Mouse (Mus musculus) hindbrain, embryonic 15.5 days (tissue): ENCODE measurements around the gene Tap2. TPM values are rescaled to one million over a fixed set of nuclear protein-coding genes. Genes with fewer than 3 reads are reported as not detected.
A peak's percentile ranks its signal among the peaks of the same experiment; 100 is the strongest.

Source experiments
- ATAC-seq: fragments of 200-750 bp; cut with Nextera tagmentation; 2 replicates; pipeline ENCODE4 v1.8.0; 2017; ENCODE audit warnings: low read depth, moderate number of reproducible peaks, moderate TSS enrichment; ENCODE audit not compliant: low FRiP score
- H3K27ac ChIP-seq: fragments of 300-500 bp; sonication (generic); replicated peaks from 2 replicates; pipeline ENCODE4 v1.5.1; 2015; ENCODE audit warnings: mild to moderate bottlenecking, inconsistent platforms
- H3K27me3 ChIP-seq: fragments of 300-500 bp; sonication (generic); 2 replicates; pipeline ENCODE4 v1.6.1; 2015; ENCODE audit warnings: control low read depth, inconsistent platforms
- H3K36me3 ChIP-seq: fragments of 300-500 bp; sonication (generic); 2 replicates; pipeline ENCODE4 v1.6.1; 2015; ENCODE audit warnings: control low read depth, inconsistent platforms
- H3K4me1 ChIP-seq: fragments of 300-500 bp; sonication (generic); replicated peaks from 2 replicates; pipeline ENCODE4 v1.6.1; 2015; ENCODE audit warnings: control low read depth, inconsistent platforms
- H3K4me2 ChIP-seq: fragments of 300-500 bp; sonication (generic); 2 replicates; pipeline ENCODE4 v1.6.1; 2015; ENCODE audit warnings: moderate library complexity, mild to moderate bottlenecking, inconsistent platforms
- H3K4me3 ChIP-seq: fragments of 300-500 bp; sonication (generic); 2 replicates; pipeline ENCODE4 v1.5.1; 2015; ENCODE audit warnings: mild to moderate bottlenecking, inconsistent platforms
- H3K9ac ChIP-seq: fragments of 300-500 bp; sonication (generic); 2 replicates; pipeline ENCODE4 v1.6.1; 2015; ENCODE audit warnings: inconsistent platforms
- H3K9me3 ChIP-seq: fragments of 300-500 bp; sonication (generic); 2 replicates; pipeline ENCODE4 v1.6.1; 2016; ENCODE audit warnings: control low read depth, inconsistent platforms
- WGBS: fragments of 180-500 bp; shearing (Covaris S2); methylation state at CpG from one replicate; pipeline ENCODE4 v1.1.7; 2015; 5-methylcytosine and 5-hydroxymethylcytosine counted together
- polyA plus RNA-seq: library from polyadenylated mRNA; unstranded; fragments of >200 nt; fragmentation: Nextera tagmentation; extraction: Ambion mirVana; gene quantifications from 2 replicates; pipeline ENCODE4 v1.2.1, GENCODE M21; 2015

Tap2 gene
- polyA plus RNA-seq, 1 experiment from 2014 or later = 2.2 TPM

DNA sequence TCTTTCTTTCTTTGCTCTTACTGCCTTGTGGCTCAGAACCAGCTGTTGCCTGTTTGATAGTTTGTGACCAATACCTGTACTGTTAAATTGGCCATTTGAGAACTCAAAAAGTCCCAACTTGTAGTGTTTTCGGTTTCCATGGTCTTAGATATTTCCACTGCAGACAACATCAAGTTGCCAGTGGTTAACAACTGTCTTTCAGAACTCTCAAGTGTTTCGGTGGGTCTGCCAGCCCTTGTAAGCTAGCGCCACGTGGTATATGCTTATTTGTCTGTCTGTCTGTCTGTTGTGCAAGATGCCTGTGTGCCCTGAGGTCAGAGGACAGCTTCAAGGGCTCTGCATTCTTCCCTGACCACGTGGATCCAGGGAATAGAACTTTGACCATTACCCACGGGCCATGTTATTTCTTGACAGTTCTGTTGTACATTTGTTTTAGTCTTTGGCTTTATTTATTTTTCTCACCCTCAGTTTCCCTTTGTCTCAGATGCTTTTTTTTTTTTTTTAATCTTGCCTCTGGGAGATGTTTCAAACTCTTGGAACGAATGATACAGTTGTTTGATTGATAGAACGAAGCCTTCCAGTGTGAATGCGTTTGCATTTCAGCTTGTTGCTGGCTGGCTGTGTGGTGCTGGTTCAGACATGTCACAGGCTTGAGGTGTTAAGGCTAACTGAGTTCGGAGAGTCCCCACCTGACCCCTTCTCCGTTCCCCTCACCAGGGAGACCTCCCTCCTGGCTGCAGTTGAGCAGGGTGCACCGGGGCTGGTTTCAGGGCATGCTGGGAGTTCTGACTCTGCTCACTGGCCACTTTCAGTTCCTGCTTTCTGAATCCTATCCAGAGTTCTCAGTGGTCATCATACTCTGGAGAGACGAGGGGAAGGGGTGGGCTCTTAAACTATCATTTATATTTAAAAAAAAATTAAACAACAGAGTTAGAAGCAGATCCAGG, 23.1 kb upstream of the Tap2 start:
- Histone ChIP-seq H3K4me2 (no peak overlapping the region), H3K9ac (no peak overlapping the region), H3K4me1 (no peaks in the 10 kb centered on the region), H3K27me3 (peaks cover 5% of the 10 kb centered on the region), H3K36me3 (no peaks in the 10 kb centered on the region), H3K4me3 (no peak overlapping the region), H3K9me3 (no peaks in the 10 kb centered on the region), H3K27ac (no peak overlapping the region)
- WGBS = 74% methylated on average over 13 of the region's 13 CpGs
- ATAC-seq = no peak

DNA sequence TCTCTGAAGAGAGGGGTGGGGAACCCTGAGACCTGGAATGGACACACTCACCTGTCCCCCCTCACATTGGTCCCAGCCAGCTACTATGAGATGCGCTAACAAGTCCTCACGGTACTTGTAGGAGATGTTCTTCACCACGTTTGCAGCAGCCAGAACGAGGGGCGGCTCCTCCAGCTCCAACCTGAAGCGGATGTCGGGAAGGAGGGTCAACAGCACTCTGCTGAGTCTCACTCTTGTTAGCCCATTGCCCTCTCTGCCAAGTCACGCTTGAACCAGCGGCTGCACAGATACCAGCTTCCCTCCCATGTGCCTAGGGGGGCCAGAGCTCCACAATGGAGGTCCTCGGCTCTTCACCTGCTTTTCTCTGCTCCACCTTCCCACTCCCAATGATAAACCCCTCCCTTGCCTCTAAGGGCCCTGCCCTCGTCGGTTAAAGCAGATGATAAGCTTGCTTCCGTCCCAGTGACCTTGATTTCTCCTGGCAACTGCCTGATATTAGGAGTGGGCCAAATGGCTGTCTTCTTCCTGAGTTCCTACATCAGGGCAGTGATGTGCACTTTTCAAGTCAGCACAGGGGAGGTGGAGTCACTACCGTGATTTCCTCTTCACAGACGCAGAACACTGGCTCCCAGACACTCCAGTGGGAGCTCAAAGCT, 19.6 kb upstream of the Tap2 start:
- Histone ChIP-seq H3K4me2 (no peak overlapping the region), H3K9ac (no peak overlapping the region), H3K4me3 (no peak overlapping the region), H3K9me3 (no peaks in the 10 kb centered on the region), H3K4me1 (peaks cover 15% of the 10 kb centered on the region), H3K36me3 (no peaks in the 10 kb centered on the region), H3K27me3 (peaks cover 29% of the 10 kb centered on the region), H3K27ac (no peak overlapping the region)
- 84% methylated on average over 15 of the region's 15 CpGs for WGBS
- ATAC-seq = no peak

DNA sequence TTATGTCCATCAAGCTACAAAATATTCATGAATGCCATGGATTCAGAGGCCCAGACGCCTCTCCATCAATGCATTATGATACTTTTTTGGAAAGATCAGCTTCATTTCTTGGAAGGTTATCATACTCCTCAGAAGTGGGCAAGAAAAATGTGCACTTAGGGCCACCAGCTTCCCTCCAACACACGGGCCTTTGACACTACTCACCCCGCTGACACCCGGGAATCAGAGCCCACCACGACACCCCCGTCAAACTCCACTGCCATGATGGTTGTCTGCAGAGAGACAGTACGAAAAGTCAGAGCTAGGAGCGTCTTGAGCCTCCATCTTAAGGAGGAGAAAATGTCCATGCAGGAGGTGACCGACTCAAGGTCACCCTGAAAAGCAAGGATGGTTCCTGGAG, 17.8 kb upstream of the Tap2 start:
- Histone ChIP-seq H3K4me2 (no peak overlapping the region), H3K27me3 (peaks cover 46% of the 10 kb centered on the region), H3K36me3 (no peaks in the 10 kb centered on the region), H3K9me3 (no peaks in the 10 kb centered on the region), H3K27ac (no peak overlapping the region), H3K4me3 (no peak overlapping the region), H3K4me1 (peaks cover 15% of the 10 kb centered on the region), H3K9ac (no peak overlapping the region)
- ATAC-seq = no peak
- 91% methylated on average over 9 of the region's 9 CpGs for WGBS

DNA sequence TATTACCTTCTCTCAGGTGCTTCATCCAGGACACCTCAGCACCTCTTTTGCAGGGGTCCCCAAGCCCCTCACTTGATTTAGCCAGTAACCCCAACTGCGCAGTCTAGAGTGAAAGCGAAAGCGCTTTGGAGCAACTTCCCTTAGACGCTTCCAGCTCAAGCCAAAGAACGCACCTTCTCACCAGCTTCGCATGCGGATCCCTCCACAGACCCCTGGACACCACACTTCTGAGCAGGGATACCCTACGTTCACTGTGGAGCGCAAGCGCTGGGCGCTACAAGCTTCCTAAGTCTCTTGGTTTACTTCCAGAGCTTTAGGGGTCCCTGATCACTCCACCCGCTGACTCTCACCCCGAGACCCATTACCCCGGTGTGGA, 16.5 kb upstream of the Tap2 start:
- peaks cover 15% of the 10 kb centered on the region for H3K4me1 ChIP-seq
- H3K4me3 ChIP-seq = peak overlapping the region; percentile 46
- peak overlapping the region; percentile 77 for H3K4me2 ChIP-seq
- ATAC-seq = no peak
- no peaks in the 10 kb centered on the region for H3K36me3 ChIP-seq
- peaks cover 53% of the 10 kb centered on the region for H3K27me3 ChIP-seq
- 5% methylated on average over 14 of the region's 14 CpGs for WGBS
- no peaks in the 10 kb centered on the region for H3K9me3 ChIP-seq
- H3K27ac ChIP-seq = no peak overlapping the region
- peak overlapping the region; percentile 44 for H3K9ac ChIP-seq

DNA sequence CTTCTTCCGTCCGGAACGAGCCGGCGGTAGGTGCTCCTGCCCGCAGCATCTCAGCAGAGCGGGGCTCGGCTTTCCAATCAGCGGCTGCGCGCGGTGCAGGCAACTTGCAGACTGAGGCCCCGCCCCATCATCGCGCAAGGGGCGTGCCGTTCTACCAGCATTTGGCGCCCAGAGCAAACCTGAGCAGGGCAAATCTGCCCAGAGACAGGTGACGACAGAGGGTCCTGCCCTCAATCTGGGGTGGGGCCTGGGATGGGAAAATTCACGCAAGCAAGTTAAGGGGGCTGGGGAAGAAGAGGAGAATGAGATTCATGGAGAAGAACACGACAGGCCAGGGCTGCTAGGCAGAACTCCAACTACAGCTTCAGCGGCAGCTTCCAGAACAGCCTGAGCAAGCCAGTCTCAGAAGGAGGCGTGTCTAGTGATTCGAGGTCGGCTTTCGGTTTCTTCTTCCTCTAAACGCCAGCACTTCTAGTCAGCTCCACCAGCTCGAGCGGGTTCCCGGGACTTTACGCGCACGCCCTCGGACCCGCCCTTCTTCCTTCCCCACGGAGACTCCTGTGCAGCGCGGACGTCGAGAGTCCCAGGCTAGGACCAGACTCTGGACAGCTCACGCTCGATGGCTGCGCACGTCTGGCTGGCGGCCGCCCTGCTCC, 15.9 kb upstream of the Tap2 start, which contains the start of the genes Tap1 and Psmb9:
TSS of gene Tap1 (plus strand) at position 293 of the 656 bp plus-strand sequence.
TSS of gene Psmb9 (minus strand) at position 504 of the 656 bp plus-strand sequence.
- Histone ChIP-seq H3K27me3 (peaks cover 58% of the 10 kb centered on the region), H3K9me3 (no peaks in the 10 kb centered on the region), H3K4me2 (peak within 1 kb of the TSS; percentile 77), H3K27ac (no peak within 1 kb of the TSS), H3K36me3 (no peaks in the 10 kb centered on the region), H3K9ac (peak within 1 kb of the TSS; percentile 44), H3K4me3 (peak within 1 kb of the TSS; percentile 46), H3K4me1 (peaks cover 15% of the 10 kb centered on the region)
- peak; percentile 95 for ATAC-seq
- WGBS = under 1% methylated on average over 45 of the region's 46 CpGs

DNA sequence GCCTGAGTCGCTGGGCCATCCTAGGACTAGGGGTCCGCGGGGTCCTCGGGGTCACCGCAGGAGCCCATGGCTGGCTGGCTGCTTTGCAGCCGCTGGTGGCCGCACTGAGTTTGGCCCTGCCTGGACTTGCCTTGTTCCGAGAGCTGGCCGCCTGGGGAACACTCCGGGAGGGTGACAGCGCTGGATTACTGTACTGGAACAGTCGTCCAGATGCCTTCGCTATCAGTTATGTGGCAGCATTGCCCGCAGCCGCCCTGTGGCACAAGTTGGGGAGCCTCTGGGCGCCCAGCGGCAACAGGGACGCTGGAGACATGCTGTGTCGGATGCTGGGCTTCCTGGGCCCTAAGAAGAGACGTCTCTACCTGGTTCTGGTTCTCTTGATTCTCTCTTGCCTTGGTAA, 15.3 kb upstream of the Tap2 start:
- Histone ChIP-seq H3K4me1 (peaks cover 15% of the 10 kb centered on the region), H3K27me3 (peaks cover 64% of the 10 kb centered on the region), H3K36me3 (no peaks in the 10 kb centered on the region), H3K4me2 (peak overlapping the region; percentile 77), H3K27ac (no peak overlapping the region), H3K9me3 (no peaks in the 10 kb centered on the region), H3K9ac (peak overlapping the region; percentile 44), H3K4me3 (peak overlapping the region; percentile 46)
- 0 out of 2 replicates have a peak, but pooled peaks have one; percentile 11 for ATAC-seq
- 2% methylated on average over 20 of the region's 20 CpGs for WGBS

DNA sequence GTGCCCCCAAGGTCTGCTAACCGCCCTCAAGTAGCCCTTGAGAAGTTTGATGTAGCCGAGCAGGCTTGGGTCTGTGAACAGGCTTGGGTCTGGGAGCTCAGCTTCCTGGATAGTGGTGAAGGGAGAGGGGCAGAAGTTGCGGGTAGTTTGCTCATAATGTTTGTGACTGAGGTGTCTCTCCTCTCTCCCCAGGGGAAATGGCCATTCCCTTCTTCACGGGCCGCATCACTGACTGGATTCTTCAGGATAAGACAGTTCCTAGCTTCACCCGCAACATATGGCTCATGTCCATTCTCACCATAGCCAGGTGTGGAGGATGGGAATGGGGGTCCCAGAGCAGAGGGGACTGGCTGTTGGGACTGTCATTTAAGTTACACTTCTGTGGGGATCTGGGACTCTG, 14.3 kb upstream of the Tap2 start:
- ATAC-seq = no peak
- no peak overlapping the region for H3K9ac ChIP-seq
- H3K9me3 ChIP-seq = no peaks in the 10 kb centered on the region
- peaks cover 68% of the 10 kb centered on the region for H3K27me3 ChIP-seq
- peaks cover 15% of the 10 kb centered on the region for H3K4me1 ChIP-seq
- no peak overlapping the region for H3K27ac ChIP-seq
- H3K4me3 ChIP-seq = no peak overlapping the region
- no peaks in the 10 kb centered on the region for H3K36me3 ChIP-seq
- H3K4me2 ChIP-seq = no peak overlapping the region
- WGBS = 75% methylated on average over 6 of the region's 6 CpGs

DNA sequence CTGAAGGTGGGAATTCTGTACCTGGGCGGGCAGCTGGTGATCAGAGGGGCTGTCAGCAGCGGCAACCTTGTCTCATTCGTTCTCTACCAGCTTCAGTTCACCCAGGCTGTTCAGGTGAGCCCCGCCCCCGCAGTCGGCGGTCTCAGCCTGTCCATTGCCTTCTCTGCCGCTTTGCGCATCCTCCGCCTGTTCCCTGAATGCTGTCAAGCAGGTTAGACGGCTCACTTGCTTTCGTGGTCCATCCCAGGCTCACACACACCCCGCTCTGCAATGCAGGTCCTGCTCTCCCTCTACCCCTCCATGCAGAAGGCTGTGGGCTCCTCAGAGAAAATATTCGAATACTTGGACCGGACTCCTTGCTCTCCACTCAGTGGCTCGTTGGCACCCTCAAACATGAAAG, 10.5 kb upstream of the Tap2 start:
- no peak for ATAC-seq
- Histone ChIP-seq H3K27ac (no peak overlapping the region), H3K36me3 (no peaks in the 10 kb centered on the region), H3K27me3 (peaks cover 80% of the 10 kb centered on the region), H3K4me2 (no peak overlapping the region), H3K4me3 (no peak overlapping the region), H3K9me3 (no peaks in the 10 kb centered on the region), H3K9ac (no peak overlapping the region), H3K4me1 (peaks cover 18% of the 10 kb centered on the region)
- 25% methylated on average over 16 of the region's 16 CpGs for WGBS

DNA sequence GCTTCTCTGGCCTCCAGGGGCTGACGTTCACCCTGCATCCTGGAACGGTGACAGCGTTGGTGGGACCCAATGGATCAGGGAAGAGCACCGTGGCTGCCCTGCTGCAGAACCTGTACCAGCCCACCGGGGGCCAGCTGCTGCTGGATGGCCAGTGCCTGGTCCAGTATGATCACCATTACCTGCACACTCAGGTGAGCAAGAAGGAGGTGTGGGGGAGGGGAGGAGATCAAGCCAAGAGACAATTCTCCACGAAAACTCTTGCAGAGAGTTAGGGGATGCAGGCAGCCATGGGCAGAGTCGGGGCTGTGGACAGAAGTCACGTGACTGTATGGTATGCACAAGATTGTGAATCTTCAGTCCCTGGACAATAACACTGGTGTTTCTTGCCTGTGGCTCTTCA, 9.9 kb upstream of the Tap2 start:
- Histone ChIP-seq H3K36me3 (no peaks in the 10 kb centered on the region), H3K9me3 (no peaks in the 10 kb centered on the region), H3K9ac (no peak overlapping the region), H3K4me1 (peaks cover 19% of the 10 kb centered on the region), H3K4me3 (no peak overlapping the region), H3K4me2 (no peak overlapping the region), H3K27me3 (peaks cover 79% of the 10 kb centered on the region), H3K27ac (no peak overlapping the region)
- 59% methylated on average over 8 of the region's 8 CpGs for WGBS
- no peak for ATAC-seq

DNA sequence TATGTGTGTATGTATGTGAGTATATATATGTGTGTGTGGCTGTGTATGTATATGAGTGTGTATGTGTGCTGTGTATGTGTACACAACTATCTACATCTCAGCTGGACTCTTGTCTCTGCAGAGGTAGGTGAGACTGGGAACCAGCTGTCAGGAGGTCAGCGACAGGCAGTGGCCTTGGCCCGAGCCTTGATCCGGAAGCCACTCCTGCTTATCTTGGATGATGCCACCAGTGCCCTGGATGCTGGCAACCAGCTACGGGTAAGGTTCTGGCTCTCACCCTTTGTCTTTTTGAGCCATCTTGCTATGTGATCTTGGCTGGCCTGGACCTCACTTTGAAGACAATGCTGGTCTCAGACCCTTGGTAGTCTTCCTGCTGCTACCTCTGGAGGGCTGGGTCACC, 8.6 kb upstream of the Tap2 start:
- 86% methylated on average over 4 of the region's 4 CpGs for WGBS
- Histone ChIP-seq H3K27me3 (peaks cover 77% of the 10 kb centered on the region), H3K27ac (no peak overlapping the region), H3K4me1 (peaks cover 19% of the 10 kb centered on the region), H3K4me3 (no peak overlapping the region), H3K9ac (no peak overlapping the region), H3K36me3 (no peaks in the 10 kb centered on the region), H3K4me2 (no peak overlapping the region), H3K9me3 (no peaks in the 10 kb centered on the region)
- ATAC-seq = no peak

DNA sequence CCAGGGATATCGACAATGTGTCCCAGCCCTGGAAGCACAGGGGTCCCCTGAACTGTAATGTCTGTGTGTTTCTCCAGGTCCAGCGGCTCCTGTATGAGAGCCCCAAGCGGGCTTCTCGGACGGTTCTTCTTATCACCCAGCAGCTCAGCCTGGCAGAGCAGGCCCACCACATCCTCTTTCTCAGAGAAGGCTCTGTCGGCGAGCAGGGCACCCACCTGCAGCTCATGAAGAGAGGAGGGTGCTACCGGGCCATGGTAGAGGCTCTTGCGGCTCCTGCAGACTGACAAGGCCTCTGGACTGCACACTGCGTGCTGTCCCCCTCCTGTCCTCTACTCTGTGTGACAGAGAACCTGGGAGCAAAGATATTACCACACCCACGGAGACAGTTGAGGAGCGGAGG, 6.8 kb upstream of the Tap2 start:
- WGBS = 38% methylated on average over 12 of the region's 12 CpGs
- ATAC-seq = no peak
- Histone ChIP-seq H3K4me2 (0 out of 2 replicates have a peak overlapping the region, but pooled peaks have one; percentile 91), H3K4me1 (peaks cover 19% of the 10 kb centered on the region), H3K9ac (no peak overlapping the region), H3K27ac (no peak overlapping the region), H3K4me3 (0 out of 2 replicates have a peak overlapping the region, but pooled peaks have one; percentile 47), H3K36me3 (no peaks in the 10 kb centered on the region), H3K9me3 (no peaks in the 10 kb centered on the region), H3K27me3 (peaks cover 73% of the 10 kb centered on the region)
